Mouse (Mus musculus) forebrain, embryonic 13.5 days (tissue): ENCODE measurements around the gene Fabp7. TPM values are rescaled to one million over a fixed set of nuclear protein-coding genes. Genes with fewer than 3 reads are reported as not detected.
A peak's percentile ranks its signal among the peaks of the same experiment; 100 is the strongest.

ENCODE experiments used
- ATAC-seq: fragments of 200-750 bp; cut with Nextera tagmentation; 2 replicates; pipeline ENCODE4 v1.8.0; 2017
- H3K27ac ChIP-seq: fragments of 300-500 bp; sonication (generic); 2 replicates; pipeline ENCODE4 v1.5.1; 2015; ENCODE audit warnings: inconsistent platforms, mild to moderate bottlenecking, moderate library complexity
- H3K27me3 ChIP-seq: fragments of 300-500 bp; sonication (generic); 2 replicates; pipeline ENCODE4 v1.6.1; 2015; ENCODE audit warnings: mild to moderate bottlenecking, inconsistent platforms
- H3K36me3 ChIP-seq: fragments of 300-500 bp; sonication (generic); 2 replicates; pipeline ENCODE4 v1.6.1; 2015; ENCODE audit warnings: mild to moderate bottlenecking, inconsistent platforms; ENCODE audit not compliant: poor library complexity, severe bottlenecking
- H3K4me1 ChIP-seq: fragments of 300-500 bp; sonication (generic); 2 replicates; pipeline ENCODE4 v1.6.1; 2015; ENCODE audit warnings: inconsistent platforms
- H3K4me2 ChIP-seq: fragments of 300-500 bp; sonication (generic); 2 replicates; pipeline ENCODE4 v1.6.1; 2015; ENCODE audit warnings: inconsistent platforms, mild to moderate bottlenecking, moderate library complexity
- H3K4me3 ChIP-seq: fragments of 300-500 bp; sonication (generic); 2 replicates; pipeline ENCODE4 v1.5.1; 2015; ENCODE audit warnings: mild to moderate bottlenecking, inconsistent platforms
- H3K9ac ChIP-seq: fragments of 300-500 bp; sonication (generic); 2 replicates; pipeline ENCODE4 v1.6.1; 2015; ENCODE audit warnings: mild to moderate bottlenecking, inconsistent platforms
- H3K9me3 ChIP-seq: fragments of 300-500 bp; sonication (generic); replicated peaks from 2 replicates; pipeline ENCODE4 v1.6.1; 2016; ENCODE audit warnings: inconsistent platforms
- WGBS: fragments of 180-500 bp; shearing (Covaris S2); methylation state at CpG from one replicate; pipeline ENCODE4 v1.1.7; 2015; 5-methylcytosine and 5-hydroxymethylcytosine counted together
- polyA plus RNA-seq: library from polyadenylated mRNA; unstranded; fragments of >200 nt; fragmentation: Nextera tagmentation; extraction: Ambion mirVana; gene quantifications from 2 replicates; pipeline ENCODE4 v1.2.1, GENCODE M21; 2015

Fabp7 gene
- polyA plus RNA-seq, 1 experiment from 2014 or later, result 1,541 TPM

DNA sequence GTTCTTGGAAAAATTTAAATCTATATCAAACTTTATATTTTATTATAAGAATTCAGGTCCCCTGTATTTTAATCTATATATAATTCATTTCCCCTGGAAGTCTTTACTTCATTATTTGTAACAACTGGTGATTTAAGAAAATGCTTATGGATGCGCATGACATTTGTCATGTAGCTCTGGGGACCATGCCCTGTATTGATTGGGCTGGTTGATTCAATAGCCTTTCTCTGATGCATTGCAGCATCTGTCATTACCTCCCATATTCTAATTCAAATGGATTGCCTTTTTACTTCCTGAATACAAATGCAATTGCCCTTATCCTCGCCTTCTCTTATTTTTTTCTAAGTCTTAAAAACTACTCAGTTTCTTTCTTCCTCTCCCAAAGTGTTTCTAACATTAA lies 29.6 kb downstream of the Fabp7 start:
- H3K9ac ChIP-seq, result no peak overlapping the region
- no peak overlapping the region for H3K27ac ChIP-seq
- peaks cover 7% of the 10 kb centered on the region; the same call in 1 of the 2 replicates for H3K36me3 ChIP-seq
- no peak for ATAC-seq
- no peaks in the 10 kb centered on the region for H3K4me1 ChIP-seq
- no peaks in the 10 kb centered on the region for H3K9me3 ChIP-seq
- 80% methylated on average over 2 of the region's 2 CpGs for WGBS
- no peak overlapping the region for H3K4me2 ChIP-seq
- H3K4me3 ChIP-seq, result no peak overlapping the region
- H3K27me3 ChIP-seq, result no peaks in the 10 kb centered on the region

DNA sequence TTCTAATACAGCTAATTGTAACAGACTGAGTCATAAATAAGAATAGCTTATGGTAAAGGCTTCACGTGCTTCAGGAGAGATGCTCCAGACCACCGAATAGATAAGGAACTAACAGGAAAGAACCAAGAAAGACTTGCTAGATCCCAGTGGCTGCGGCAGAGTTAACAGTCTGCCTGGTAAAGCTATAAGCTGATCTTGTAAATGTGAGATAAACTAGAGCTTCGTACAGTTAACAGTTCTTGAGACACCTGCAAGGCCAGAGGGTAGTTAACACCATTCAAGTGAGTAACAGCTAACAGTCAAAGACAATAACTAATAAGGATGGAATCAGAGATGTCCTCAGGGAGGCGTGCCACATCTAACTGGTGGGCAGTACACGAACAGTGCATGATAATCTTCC lies 31.2 kb downstream of the Fabp7 start:
- WGBS, result 78% methylated on average over 6 of the region's 6 CpGs
- Histone ChIP-seq H3K4me3 (no peak overlapping the region), H3K4me1 (no peaks in the 10 kb centered on the region)

DNA sequence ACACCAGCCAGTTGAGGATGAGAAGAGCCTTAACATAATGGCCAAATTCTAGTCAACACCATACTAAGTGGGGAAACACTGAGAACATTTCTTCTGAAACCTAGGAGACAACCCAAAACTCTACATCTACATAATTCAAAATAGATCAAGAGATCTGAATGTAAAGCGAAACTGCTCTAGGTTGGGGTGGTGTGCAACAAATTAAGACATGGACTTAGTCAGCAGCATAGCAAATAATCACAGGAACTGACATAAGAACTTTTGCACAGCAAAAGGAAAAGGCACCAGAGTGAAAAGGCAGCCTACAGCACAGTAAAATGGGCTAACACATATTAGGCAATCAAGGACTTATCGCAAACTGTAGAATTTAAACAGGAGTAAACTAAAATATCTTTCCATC lies 34.5 kb downstream of the Fabp7 start:
- Histone ChIP-seq H3K27me3 (no peaks in the 10 kb centered on the region), H3K9me3 (no peaks in the 10 kb centered on the region), H3K4me3 (no peak overlapping the region), H3K9ac (no peak overlapping the region), H3K4me1 (peaks cover 6% of the 10 kb centered on the region), H3K36me3 (no peaks in the 10 kb centered on the region), H3K27ac (no peak overlapping the region), H3K4me2 (no peak overlapping the region)
- ATAC-seq, result no peak
- 98% methylated on average over 2 of the region's 2 CpGs for WGBS

More for the DNA sequence above, 31.2 kb downstream of the Fabp7 start:
- no peak overlapping the region for H3K27ac ChIP-seq
- H3K9ac ChIP-seq, result no peak overlapping the region
- no peaks in the 10 kb centered on the region for H3K27me3 ChIP-seq
- peaks cover 7% of the 10 kb centered on the region; the same call in 1 of the 2 replicates for H3K36me3 ChIP-seq
- no peaks in the 10 kb centered on the region for H3K9me3 ChIP-seq
- no peak for ATAC-seq
- H3K4me2 ChIP-seq, result no peak overlapping the region

- H3K27me3 ChIP-seq, result no peaks in the 10 kb centered on the region
- under 1% methylated on average over 3 of the region's 3 CpGs for WGBS
- H3K27ac ChIP-seq, result peak overlapping the region; percentile 74
- H3K36me3 ChIP-seq, result no peaks in the 10 kb centered on the region
- H3K4me3 ChIP-seq, result no peak overlapping the region
- H3K9ac ChIP-seq, result no peak overlapping the region
- ATAC-seq, result peak; percentile 93
- no peaks in the 10 kb centered on the region; the same call in 1 of the 2 replicates for H3K9me3 ChIP-seq
- peak overlapping the region; percentile 19; the same call in 1 of the 2 replicates for H3K4me2 ChIP-seq
- H3K4me1 ChIP-seq, result peaks cover 6% of the 10 kb centered on the region
Measured at GRCm38 (mm10) chr10:57822473-57822872, 37.8 kb downstream of the Fabp7 start.

DNA sequence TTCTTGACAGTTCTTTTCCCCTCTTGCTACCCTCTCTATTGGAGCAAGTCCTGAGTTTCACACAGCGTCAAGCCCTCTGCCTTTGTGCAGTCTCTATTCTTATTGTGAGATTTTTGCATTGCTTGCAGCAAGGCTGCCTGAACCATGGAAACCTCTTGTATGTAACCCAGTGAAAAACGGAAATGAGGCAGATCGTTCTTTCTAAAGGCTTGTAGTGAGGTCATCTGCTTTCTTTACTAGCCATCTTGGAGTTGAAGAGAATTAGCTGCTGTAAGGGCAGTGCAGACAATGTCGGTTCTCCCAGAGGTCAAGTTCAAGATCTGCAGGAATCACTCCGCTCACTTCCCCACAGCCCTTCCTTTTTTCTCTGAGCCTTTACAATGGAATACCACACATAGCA lies 44.0 kb downstream of the Fabp7 start:
- H3K27ac ChIP-seq, result no peak overlapping the region
- 8% methylated on average over 5 of the region's 5 CpGs for WGBS

DNA sequence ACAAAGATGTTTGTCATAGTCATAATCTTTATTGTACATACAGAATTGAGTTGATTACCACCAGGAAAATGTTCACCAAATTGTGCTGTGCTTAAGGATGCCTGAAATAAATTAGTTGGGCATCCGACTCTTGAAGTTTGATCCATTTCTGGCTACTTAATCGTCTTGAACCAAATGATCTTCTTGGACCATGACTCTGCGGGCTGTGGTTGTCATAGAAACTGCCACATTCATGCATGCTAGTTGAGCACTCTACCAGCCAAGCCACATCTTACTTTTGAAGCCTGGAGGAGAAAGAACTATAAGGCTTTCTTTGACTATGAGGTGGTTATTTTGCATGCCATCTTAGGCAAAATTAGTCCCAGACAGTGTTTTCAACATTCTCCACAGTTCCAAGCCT lies 44.9 kb downstream of the Fabp7 start:
- no peaks in the 10 kb centered on the region; the same call in 1 of the 2 replicates for H3K9me3 ChIP-seq
- H3K27me3 ChIP-seq, result no peaks in the 10 kb centered on the region
- WGBS, result 70% methylated on average over 3 of the region's 3 CpGs
- no peak overlapping the region for H3K27ac ChIP-seq
- ATAC-seq, result peak; percentile 32; the same call in 1 of the 2 replicates
- peaks cover 8% of the 10 kb centered on the region; the same call in 1 of the 2 replicates for H3K4me1 ChIP-seq
- H3K4me3 ChIP-seq, result no peak overlapping the region
- H3K36me3 ChIP-seq, result no peaks in the 10 kb centered on the region
- H3K4me2 ChIP-seq, result no peak overlapping the region
- no peak overlapping the region for H3K9ac ChIP-seq

More for the DNA sequence above, 44.0 kb downstream of the Fabp7 start:
- Histone ChIP-seq H3K27me3 (no peaks in the 10 kb centered on the region), H3K4me2 (no peak overlapping the region), H3K4me1 (peaks cover 8% of the 10 kb centered on the region; the same call in 1 of the 2 replicates), H3K9me3 (no peaks in the 10 kb centered on the region; the same call in 1 of the 2 replicates), H3K36me3 (no peaks in the 10 kb centered on the region), H3K4me3 (no peak overlapping the region), H3K9ac (no peak overlapping the region)
- ATAC-seq, result peak; percentile 80

DNA sequence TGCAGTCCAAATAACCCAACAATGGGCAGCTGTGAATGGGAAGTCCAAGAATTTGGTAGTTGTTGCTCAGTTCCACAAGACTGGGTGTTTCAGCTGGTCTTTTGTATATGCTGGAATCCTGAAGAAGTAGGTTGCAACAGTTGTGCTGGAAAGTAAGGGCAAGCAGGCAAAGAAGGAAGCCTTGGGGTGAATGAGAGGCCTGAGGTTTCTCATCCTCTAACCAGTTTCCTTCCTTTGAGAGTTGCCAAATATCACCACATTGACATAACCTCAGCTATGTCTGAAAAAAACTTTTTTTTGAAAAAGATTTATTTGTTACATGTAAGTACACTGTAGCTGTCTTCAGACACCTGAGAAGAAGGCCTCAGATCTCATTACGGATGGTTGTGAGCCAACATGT lies 50.4 kb downstream of the Fabp7 start:
- no peak overlapping the region for H3K4me3 ChIP-seq
- no peak overlapping the region for H3K4me2 ChIP-seq
- no peaks in the 10 kb centered on the region for H3K9me3 ChIP-seq
- 98% methylated on average over 1 of the region's 1 CpGs for WGBS
- no peak for ATAC-seq
- no peaks in the 10 kb centered on the region for H3K36me3 ChIP-seq
- no peaks in the 10 kb centered on the region for H3K27me3 ChIP-seq
- H3K9ac ChIP-seq, result no peak overlapping the region
- H3K4me1 ChIP-seq, result no peaks in the 10 kb centered on the region
- H3K27ac ChIP-seq, result no peak overlapping the region

GRCm38 (mm10) chr10:57835982-57836381 lies 51.3 kb downstream of the Fabp7 start:
- ATAC-seq, result no peak
- Histone ChIP-seq H3K27me3 (no peaks in the 10 kb centered on the region), H3K9ac (no peak overlapping the region), H3K4me3 (no peak overlapping the region), H3K36me3 (no peaks in the 10 kb centered on the region), H3K27ac (no peak overlapping the region), H3K9me3 (no peaks in the 10 kb centered on the region), H3K4me2 (no peak overlapping the region), H3K4me1 (no peaks in the 10 kb centered on the region)

Other genes with a start within 250 kb of the Fabp7 start
- gene Pkib, start 152.9 kb upstream of the Fabp7 start, polyA plus RNA-seq, result 2.5 TPM in 2 replicates
- gene Smpdl3a, start 9.5 kb downstream of the Fabp7 start, polyA plus RNA-seq, result 8.9 and 9.0 TPM in 2 replicates